Comparison of ENCODE assay signal across 17 mouse cellular contexts in genomic region chr2:153860715-153861114, GRCm38 (mm10). TPM values are rescaled to one million over a fixed set of nuclear protein-coding genes. Genes with fewer than 3 reads are reported as not detected.
"Had no signal": no experiment of that assay in that cellular context is flagged by ENCODE, and none has a peak within 500 bp of the region (broad histone marks: within the 10 kb centered on the region; RNA-seq: fewer than 3 reads in every experiment).

No protein-coding gene starts in this region.

- H3K27ac ChIP-seq: kidney, postnatal 0 days; limb, embryonic 12.5 days; liver, embryonic 12.5 days; lung, embryonic 15.5 days; midbrain, embryonic 12.5 days; stomach, embryonic 15.5 days had no signal

- H3K9me3 ChIP-seq: limb, embryonic 12.5 days; liver, embryonic 12.5 days; lung, embryonic 15.5 days; midbrain, embryonic 12.5 days; stomach, embryonic 15.5 days had no signal

- H3K9ac ChIP-seq: limb, embryonic 12.5 days; liver, embryonic 12.5 days; lung, embryonic 15.5 days; midbrain, embryonic 12.5 days; stomach, embryonic 15.5 days had no signal

- H3K27me3 ChIP-seq: lung, embryonic 15.5 days; stomach, embryonic 15.5 days had no signal

- H3K36me3 ChIP-seq: limb, embryonic 12.5 days; liver, embryonic 12.5 days; lung, embryonic 15.5 days; midbrain, embryonic 12.5 days; stomach, embryonic 15.5 days had no signal

- H3K4me1 ChIP-seq: limb, embryonic 12.5 days; liver, embryonic 12.5 days; lung, embryonic 15.5 days; midbrain, embryonic 12.5 days; stomach, embryonic 15.5 days had no signal

- DNase-seq: kidney, adult 2 months; kidney, postnatal 36 days; layer of hippocampus, adult 9-11 months; layer of hippocampus, postnatal 36 days; right cerebral cortex, postnatal 14 days; thymus, postnatal 36 days had no signal

- H3K4me2 ChIP-seq: limb, embryonic 12.5 days; liver, embryonic 12.5 days; lung, embryonic 15.5 days; midbrain, embryonic 12.5 days; stomach, embryonic 15.5 days had no signal

- H3K4me3 ChIP-seq: limb, embryonic 12.5 days; liver, embryonic 12.5 days; lung, embryonic 15.5 days; midbrain, embryonic 12.5 days; stomach, embryonic 15.5 days had no signal

- ATAC-seq: liver, embryonic 12.5 days; midbrain, embryonic 16.5 days had no signal

RNA-seq across cellular contexts. Expression of gene Sun5, which starts 10.2 kb away (rescaled TPM):
- polyA plus RNA-seq: kidney, adult 2 months; kidney, postnatal 0 days; limb, embryonic 12.5 days; liver, embryonic 12.5 days; liver, embryonic 16.5 days; lung, embryonic 15.5 days; midbrain, embryonic 12.5 days; midbrain, embryonic 16.5 days; neural tube, embryonic 14.5 days; spleen, adult 2 months; stomach, embryonic 15.5 days; thymus, postnatal 0 days had no signal

RNA-seq across cellular contexts. Expression of gene Bpifb2, which starts 14.1 kb away (rescaled TPM):
- polyA plus RNA-seq: kidney, adult 2 months; kidney, postnatal 0 days; limb, embryonic 12.5 days; liver, embryonic 12.5 days; liver, embryonic 16.5 days; lung, embryonic 15.5 days; midbrain, embryonic 12.5 days; neural tube, embryonic 14.5 days; stomach, embryonic 15.5 days had no signal

RNA-seq across cellular contexts. Expression of gene Bpifb6, which starts 39.5 kb away (rescaled TPM):
- polyA plus RNA-seq: kidney, postnatal 0 days; limb, embryonic 12.5 days; liver, embryonic 12.5 days; liver, embryonic 16.5 days; lung, embryonic 15.5 days; midbrain, embryonic 12.5 days; midbrain, embryonic 16.5 days; neural tube, embryonic 14.5 days; spleen, adult 2 months; stomach, embryonic 15.5 days; thymus, postnatal 0 days had no signal

RNA-seq across cellular contexts. Expression of gene Bpifb3, which starts 57.3 kb away (rescaled TPM):
- polyA plus RNA-seq: kidney, adult 2 months; kidney, postnatal 0 days; limb, embryonic 12.5 days; liver, embryonic 12.5 days; liver, embryonic 16.5 days; lung, embryonic 15.5 days; midbrain, embryonic 12.5 days; midbrain, embryonic 16.5 days; neural tube, embryonic 14.5 days; stomach, embryonic 15.5 days had no signal
